Mouse (Mus musculus): Measurements from ENCODE around the gene Tbc1d4. TPM values are rescaled to one million over a fixed set of nuclear protein-coding genes. Genes with fewer than 3 reads are reported as not detected.

The Tbc1d4 gene
- total RNA-seq, 2 experiments from 2014 or later = 7.3 to 8.5 TPM

DNA sequence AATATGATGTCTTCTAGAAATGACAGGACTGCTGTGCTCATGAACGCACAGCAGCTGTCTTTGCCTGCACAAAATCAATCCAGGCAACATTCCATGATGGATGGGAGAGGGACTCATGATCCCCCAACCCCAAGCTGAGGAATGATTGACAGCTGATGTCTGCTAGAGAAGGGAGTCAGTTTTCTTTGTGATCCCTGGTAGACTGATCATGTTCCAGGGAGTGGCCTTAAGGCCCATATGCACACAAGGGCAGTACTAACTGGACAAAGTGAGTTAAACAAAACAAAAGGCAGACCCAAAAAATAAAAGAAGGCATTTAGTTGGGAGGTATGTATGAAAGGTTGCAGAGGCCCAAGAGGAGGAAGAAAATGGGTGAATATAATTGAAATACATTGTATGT lies 71.6 kb downstream of the Tbc1d4 start:
- intact Hi-C loops (cut with DNase I) = no loop called here
- no peak for DNase-seq

DNA sequence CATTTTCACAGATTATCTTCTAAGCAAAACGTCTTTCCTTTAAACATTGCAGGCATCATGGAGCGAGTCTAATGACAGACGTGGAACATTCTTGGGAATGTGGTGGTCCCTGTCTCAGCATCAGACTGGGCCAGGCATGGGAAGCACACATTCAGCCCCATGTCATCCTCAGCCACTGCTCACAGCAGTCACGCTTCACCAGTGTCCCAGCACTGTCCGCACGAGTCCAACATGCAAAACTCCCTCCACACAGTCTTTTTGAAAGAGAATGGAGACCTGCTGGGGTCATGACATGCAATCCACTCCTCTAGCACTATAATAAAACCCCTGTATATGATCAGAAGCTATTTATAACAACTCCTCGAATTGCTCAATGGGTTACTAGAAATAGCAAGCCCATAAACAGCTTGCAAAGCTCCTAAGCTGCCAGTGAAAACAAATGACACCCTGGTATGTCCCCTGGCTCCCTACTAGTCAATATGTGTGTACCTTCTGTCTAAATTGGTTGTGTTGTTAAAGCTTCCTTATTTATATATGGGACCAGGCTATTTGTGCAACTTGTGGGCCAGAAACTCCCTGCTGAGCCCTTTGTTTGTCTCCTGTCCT lies 76.8 kb downstream of the Tbc1d4 start:
- no peak for DNase-seq
- intact Hi-C loops (cut with DNase I) = no loop called here

DNA sequence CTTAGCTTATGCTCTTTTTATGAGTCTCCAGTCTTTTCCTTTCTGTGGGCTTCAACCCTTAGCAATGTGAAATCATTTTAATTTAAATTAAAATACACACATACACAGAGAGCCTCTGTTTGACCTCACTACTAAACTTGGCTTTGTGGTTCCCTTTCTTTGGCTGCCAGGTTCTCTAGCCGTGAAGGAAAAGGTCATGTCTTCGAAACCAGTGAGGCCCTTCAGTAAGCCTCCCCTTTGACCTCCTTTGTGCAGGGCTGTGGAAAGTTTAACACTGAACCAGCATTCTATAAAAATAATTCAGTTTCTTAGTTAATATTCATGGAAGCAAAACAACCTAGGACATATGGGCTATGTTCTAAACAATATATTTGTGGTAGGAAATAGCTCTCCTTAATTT lies 78.5 kb downstream of the Tbc1d4 start:
- intact Hi-C loops (cut with DNase I) = no loop called here
- DNase-seq = no peak

DNA sequence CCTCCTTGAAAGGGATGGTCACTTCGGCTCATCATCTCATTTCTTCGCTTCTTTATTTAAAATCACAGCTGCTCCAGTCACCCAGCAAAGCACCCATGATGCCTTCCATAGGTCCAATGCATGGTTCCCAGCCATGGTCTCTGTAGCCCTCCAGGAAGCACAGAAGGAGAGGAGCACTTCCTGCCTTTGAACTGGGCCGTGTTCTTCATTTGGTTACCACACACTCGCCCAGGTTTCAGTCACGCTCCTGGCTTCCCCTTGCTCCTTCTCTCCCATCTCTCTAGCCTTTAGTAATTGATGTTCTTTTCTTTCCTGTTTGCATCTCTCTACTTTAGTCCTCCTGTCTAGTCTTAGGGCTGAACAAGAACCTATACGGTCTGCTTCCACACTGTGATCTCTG lies 79.8 kb downstream of the Tbc1d4 start:
- intact Hi-C loops (cut with DNase I) = no loop called here
- no peak for DNase-seq

DNA sequence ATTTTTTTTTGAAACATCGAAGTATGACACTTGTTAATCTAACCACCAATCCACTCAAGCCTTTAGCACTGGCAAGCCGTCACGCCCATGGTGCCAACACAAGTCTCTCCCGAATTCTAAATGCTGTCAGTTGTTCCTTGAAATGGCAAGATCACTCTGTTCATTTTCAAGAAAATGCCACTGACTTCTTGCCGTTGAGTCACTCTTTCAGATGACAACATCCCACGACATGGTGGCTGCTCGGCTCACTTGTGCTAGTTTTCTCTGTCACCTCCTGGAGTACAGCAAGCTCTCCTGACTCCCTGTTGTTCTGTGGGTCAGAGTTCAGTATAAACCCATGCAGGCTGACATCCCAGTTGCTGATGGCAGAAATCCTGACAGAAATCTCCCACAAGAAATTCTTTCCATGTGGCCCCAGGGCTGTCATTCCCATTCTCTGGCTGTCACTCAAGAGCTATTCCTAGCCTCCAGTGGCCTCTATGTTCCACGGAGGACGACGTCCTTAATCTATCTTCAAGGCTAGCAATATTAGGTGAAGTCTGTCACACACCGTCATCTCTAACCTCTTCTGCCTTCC lies 81.5 kb downstream of the Tbc1d4 start:
- DNase-seq = no peak
- intact Hi-C loops (cut with DNase I) = no loop called here

DNA sequence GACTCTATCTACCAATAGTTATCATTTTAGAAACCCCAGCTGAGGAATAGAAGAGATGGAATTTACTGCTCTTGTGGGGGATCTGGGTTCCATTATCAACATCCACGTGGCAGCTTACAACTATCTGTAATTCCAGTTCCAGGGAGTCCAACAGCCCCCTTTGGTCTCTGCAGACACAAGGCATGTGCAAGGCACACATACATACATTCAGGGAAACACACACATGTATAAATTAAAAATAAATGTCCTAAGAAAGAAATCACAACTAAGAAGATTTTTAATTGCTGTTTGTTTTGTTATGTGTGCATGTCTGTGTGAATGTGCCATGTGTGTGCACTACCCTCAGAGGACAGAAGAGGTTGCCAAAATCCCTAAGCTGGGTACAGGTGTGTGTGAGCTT lies 82.5 kb downstream of the Tbc1d4 start:
- no peak for DNase-seq
- intact Hi-C loops (cut with DNase I) = no loop called here

DNA sequence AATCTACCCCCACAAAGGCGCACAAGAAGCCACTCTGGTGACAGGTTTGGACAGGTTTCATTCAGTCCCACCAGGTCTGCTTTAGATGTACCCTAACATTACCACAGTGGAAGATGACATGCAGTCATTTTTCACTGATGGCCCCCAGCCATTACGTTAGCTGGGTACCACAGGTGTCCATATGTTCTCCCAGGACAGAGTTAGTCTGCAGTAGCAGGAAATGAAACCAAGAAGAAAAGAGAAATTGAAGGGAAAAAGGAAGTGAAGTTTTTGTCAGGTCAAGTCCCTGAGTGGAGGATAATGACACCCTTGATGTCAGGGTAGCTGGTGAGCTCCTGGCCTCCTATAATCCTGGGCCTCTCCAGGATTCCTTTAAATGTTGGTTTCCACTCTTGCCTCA lies 89.0 kb downstream of the Tbc1d4 start:
- DNase-seq = no peak
- intact Hi-C loops (cut with DNase I) = no loop called here

DNA sequence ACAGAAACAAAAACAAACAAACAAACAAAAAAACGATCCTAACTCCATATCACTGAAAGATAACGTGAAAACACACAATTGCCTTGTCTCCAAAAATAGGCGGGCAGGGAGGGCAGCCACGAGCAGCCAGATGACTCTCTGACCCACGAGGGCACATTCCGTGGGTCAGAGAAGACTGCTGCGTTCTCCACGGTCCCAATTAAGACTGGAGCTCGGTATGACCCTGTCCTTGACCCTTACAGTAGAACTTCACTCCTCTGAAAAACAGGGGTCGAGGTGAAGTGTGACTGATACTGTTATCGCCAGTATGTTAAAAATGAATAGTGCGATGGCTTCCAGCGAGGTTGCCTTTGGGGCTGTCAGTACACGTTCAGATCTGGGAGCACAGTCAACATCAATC lies 90.7 kb downstream of the Tbc1d4 start:
- DNase-seq = no peak
- intact Hi-C loops (cut with DNase I) = no loop called here

DNA sequence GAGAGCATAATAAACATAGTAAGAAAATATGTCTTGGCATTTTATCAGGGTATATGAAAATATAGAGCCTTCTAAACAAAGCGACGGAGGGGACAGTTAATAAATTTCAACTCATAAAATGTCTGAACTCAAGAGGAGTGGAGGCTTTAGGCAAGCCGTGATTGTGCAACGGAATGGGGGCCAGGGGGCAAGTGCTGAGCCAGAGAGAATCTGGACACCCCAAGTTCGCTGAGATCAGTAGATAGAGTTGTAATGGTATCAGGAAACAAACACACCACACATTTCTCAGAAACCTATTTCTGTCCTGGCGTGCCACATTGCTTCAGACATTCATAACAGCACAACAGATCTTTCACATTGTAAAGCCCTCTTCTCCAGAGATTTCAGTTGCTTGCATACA lies 91.2 kb downstream of the Tbc1d4 start:
- no peak for DNase-seq
- intact Hi-C loops (cut with DNase I) = no loop called here

DNA sequence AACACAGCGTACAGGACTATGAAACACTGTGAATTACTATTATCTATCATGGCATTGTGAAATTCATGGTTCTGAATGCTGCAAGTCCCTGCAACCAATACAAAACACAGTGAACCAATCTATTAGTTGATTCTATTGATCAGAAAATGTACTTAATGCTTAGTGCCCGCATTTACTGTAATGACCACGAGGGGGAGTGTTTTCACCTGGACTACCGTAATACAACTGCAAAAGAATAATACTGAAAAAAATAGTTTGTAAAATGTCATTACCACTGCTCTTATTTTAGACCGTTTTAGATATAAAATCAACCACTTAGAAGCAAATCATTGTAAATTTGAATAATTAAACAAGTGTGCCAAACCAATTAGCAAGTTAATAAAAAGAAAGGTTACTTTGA lies 91.7 kb downstream of the Tbc1d4 start:
- intact Hi-C loops (cut with DNase I) = no loop called here
- DNase-seq = peak; percentile 21

DNA sequence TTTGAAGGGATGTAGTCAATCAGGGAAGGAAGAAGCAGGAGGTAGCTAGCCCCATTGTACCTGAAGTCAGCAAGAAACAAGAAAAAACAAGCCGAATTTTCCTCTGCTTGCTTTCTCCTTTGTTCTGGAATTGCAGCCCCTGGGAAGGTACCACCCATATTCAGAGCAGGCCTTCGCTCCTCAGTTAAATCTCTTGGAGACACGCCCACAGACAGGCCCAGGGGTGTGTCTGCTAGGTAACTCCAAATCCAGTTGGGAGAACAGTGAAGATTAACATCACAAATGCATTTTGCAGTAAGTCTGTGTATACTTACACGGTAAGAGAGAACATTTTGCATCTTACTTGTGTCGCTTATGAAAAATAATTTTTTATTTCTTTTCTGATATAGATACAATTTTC lies 92.1 kb downstream of the Tbc1d4 start:
- DNase-seq = no peak
- intact Hi-C loops (cut with DNase I) = no loop called here

DNA sequence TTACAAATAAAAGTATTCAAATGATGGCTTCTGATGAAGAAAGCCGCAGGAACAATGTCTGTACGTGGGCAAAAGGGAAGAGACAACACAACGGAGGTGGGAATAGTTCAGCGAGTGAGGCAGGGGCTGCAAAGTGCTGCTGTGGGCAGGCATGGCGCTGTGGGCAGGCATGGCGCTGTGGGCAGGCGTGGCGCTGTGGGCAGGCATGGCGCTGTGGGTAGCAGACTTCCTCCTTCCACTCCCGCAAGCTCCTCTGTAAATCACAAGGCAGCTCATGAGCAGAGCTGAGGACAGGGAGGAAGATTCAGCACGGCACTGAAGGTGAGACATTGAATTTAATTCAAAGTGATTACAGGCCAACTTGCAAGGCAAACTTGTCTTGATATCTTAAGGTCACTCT lies 93.0 kb downstream of the Tbc1d4 start:
- DNase-seq = no peak
- intact Hi-C loops (cut with DNase I) = no loop called here

DNA sequence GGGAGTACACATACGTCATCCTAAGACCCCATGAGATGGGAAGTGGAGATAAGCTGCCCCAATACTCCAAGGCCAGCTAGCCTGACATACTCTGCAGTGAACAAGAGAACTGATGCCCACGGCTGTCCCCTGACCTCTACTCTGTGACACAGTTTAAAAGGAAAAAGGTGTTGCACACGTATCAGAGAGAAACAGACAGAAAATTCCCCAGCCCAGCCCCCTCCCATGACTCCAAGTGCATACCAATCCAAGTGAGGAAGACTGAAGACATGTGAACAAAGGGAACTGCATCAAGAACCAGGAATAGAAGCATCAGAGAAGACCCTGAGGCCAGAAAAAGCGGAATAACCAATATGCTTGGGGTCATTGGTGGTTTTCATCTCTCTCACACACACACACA lies 93.7 kb downstream of the Tbc1d4 start:
- no peak for DNase-seq
- intact Hi-C loops (cut with DNase I) = no loop called here

DNA sequence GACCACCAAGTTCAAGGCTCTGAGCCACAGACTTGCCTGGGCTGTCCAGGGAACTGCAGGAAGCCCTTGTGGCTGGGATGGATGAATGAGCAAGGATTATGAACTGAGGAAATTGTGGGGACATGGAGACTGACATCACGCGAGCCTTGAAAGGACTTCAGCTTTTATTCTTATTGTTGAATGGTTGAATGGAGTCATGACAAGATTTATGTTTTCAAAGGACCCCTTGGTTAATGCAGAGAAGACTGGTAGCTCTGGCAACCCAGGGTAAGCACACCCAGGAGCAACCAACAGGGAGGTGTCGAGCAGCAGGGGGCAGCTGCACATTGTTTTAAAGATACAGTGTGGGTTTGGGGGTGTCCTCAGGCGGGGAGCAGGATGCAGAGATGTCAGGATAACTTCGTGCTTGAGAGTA lies 94.4 kb downstream of the Tbc1d4 start:
- intact Hi-C loops (cut with DNase I) = no loop called here
- DNase-seq = peak; percentile 26

DNA sequence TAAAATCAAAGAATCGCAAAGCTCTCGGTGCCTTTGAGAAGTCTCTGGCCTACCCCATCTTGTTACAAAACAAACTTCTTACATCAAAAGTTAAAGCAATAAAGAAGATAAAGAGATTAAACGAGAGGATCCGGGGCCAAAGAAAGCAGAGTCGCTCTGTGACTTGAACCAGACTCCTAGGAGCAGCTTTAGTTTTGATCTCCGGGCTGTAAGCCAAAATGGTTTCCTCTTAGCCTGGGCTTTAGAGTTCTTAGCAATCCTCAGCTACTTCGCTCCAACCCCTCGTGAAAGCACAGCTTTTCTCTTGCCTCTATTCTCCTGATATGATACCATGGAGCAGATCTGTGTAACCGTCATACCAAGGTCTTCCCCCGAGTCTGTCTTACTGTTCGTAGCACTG lies 95.8 kb downstream of the Tbc1d4 start:
- no peak for DNase-seq
- intact Hi-C loops (cut with DNase I) = no loop called here

DNA sequence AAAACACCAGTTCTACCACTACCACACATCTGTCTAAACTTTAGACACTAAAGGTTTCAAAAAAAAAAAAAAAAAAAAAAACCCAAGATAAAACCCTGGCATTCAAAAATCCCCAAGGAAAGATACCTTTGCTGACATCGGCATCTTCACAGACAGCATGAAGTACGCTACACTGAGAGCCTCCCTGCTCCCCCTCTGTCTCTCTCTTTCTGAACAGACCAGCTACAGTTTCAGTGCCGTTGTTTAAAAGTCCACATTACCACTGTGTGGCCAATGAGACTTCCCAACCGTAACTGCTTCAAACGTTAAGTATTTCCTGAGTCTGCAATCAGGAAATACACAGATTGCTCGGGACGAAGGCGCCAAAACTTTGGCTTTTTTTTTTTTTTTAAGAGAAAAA lies 97.6 kb downstream of the Tbc1d4 start:
- intact Hi-C loops (cut with DNase I) = no loop called here
- DNase-seq = no peak

DNA sequence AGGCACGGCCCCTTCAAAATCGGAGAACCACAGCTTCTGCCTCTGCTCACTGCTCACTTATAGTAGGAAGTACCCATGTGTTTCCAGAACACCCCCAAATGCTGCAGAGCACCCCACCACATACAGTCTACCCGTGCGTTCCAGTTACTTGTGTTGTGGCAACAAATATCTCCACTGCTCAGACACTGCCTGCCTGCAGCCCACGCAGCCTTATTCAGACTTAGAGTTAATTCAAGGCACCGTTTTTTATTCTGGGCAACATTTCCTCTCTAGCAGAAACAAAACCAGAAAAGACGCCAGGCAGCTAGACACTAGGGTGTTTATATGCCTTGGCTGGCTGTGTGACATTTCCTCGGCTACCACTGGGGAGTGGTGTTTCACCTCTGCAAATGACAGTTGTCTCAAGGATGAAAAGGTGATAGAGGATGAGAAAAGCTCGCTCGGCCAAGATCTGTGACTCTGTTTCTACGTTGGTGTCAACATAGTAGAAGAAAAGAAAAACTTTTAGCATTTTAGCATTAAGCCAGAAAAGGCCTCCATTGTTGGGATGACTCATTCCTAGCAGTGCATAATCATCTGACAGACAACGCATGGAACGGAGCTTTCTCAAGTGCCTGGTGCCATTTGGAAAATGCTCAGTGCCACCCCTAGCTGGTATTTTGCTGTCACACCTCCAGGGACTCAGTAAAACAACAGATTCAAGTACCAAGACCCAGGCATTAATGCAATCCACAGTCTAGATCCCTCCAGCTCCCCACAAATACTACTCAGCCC lies 98.3 kb downstream of the Tbc1d4 start:
- intact Hi-C loops (cut with DNase I) = no loop called here
- peak; percentile 10 for DNase-seq

DNA sequence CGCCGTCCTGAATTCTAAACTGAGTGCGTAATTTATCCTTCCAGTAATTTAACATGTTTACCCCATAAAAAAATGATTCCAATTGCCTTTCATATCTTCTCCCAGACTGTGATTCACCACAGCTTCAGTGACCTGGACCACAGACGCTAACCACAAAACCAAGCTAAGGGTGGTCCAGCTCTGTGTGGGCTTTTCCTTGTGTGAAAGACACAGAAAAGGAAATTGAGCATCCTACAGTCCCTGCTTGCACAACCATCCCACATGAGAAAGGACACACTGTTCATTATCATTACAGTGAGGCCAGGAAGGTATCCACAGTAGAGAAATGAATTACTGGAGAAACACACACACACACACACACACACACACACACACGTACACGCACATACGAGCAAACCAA lies 99.2 kb downstream of the Tbc1d4 start:
- intact Hi-C loops (cut with DNase I) = no loop called here
- DNase-seq = no peak

DNA sequence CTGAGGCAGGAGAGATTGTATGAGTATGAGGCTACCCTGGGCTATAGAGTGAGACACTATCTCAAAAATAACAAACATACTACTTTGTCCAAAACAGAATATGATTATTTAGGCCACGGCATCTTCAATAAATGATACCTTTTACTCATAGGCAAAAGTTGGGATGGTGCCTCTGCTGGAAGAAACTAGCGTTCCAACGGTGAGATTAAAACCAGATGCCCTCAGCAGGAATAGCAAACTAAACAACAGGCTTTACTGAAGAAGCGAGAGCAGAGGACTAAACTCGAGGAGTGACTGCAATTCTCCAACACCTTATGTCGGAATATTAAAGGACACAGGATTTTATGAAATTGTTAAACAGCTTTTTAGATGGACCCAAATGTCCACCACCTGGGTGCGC lies 101.0 kb downstream of the Tbc1d4 start:
- no peak for DNase-seq

DNA sequence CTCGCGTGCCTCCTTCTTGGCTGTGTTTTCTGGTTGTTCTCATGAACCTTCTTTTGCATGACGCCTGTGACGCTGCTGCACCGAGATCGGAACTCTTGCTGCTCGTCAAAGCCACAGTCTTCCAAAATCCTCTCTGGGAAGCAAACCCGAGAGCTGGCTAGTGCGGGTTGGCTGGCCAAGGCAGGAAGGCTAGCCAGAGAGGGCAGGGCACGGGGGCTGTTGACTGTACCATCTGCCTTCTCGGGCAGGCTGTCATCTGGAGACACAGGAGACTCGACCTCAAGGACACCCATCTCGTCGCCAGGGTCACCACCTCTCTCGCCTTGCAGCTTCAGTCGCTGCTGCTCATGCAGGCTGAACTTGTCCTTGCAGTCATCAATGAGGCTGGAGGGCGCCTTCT lies 101.8 kb downstream of the Tbc1d4 start:
- peak; percentile 40 for DNase-seq
- intact Hi-C loops (cut with DNase I) = no loop called here

More for the DNA sequence above, 101.0 kb downstream of the Tbc1d4 start:
- intact Hi-C loops (cut with DNase I) = no loop called here

DNA sequence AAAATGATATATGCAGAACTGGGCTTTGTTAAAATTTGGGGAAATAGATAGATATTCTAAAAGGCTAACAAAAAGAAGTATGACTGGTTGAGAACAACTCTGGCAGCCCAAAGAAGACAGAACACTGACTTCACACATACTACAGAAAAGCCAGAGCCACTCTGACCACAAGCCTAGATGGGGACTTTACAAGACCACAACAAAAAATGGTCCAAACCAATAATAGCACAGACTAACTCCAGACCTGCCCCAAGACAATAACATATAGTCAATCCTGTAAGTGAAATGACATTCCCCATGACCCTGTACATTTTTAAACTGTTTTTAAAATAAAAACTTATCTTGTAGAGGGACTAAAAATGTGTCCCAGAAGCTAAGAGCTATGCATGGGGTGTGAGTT lies 103.2 kb downstream of the Tbc1d4 start:
- no peak for DNase-seq
- intact Hi-C loops (cut with DNase I) = no loop called here

DNA sequence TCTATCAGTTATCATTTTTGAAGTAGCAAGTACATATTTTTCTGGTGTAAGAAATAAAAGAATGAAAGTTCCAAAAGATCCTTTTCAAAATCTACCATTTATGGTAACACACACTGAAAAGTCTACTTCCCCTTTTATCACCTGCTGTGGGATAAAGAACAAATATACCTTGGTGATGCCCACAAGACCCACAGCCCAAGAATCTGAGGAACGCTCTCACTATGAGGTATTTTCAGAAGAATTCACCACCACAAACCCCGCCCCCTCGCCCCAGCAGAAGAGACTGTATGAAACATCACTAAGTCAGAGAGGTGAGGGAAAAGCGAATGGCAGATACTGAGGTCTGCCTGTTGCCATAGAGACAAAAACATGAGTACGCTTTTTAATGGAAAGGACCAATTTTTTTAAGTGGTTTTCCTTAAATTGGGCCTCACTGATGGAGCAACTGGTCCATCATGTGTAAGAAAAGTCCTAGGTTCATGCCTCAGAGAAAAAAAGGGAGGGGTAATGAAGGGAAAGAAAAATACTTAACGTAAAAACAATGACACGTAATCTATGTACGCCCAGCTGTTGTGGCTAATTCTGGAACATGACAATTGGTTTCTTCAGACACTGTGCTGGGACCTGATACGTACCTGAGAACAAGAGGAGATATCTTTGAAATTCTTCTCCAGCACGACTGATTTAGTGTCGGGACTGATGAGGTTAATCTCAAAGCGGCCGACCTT lies 104.4 kb downstream of the Tbc1d4 start:
- intact Hi-C loops (cut with DNase I) = no loop called here
- no peak for DNase-seq

Data from left cerebral cortex, postnatal 4 days (tissue).